Mouse (Mus musculus) ES-E14 (cell line): ENCODE results near the gene Itsn1. TPM values are rescaled to one million over a fixed set of nuclear protein-coding genes. Genes with fewer than 3 reads are reported as not detected.

Experiments used
- DNase-seq: peaks from one replicate; pipeline ENCODE4 v3.0.0-alpha.2; 2013; ENCODE audit warnings: low read depth, low spot score
- H3K27ac ChIP-seq: 2 replicates; pipeline ENCODE4 v1.5.1; 2012; ENCODE audit warnings: low read depth, mild to moderate bottlenecking, low read length, moderate library complexity, mixed read lengths; ENCODE audit not compliant: poor library complexity, insufficient read depth, severe bottlenecking
- H3K36me3 ChIP-seq: 2 replicates; pipeline ENCODE4 v1.6.1; 2012; ENCODE audit warnings: mild to moderate bottlenecking, low read length, moderate library complexity, mixed read lengths; ENCODE audit not compliant: control insufficient read depth, poor library complexity, insufficient read depth, severe bottlenecking
- H3K4me1 ChIP-seq, 2 experiments: fragments of 150-350 bp in 1 of 2; sonication (generic) in 1 of 2; 2 replicates each; pipeline ENCODE4 v1.6.1; 2012; ENCODE audit warnings: low read length in 2 of 2, mild to moderate bottlenecking in 1 of 2, mixed read lengths in 1 of 2; ENCODE audit not compliant: control insufficient read depth in 2 of 2, insufficient read depth in 2 of 2, poor library complexity in 1 of 2
- H3K4me3 ChIP-seq, 2 experiments: fragments of 150-350 bp in 1 of 2; sonication (generic) in 1 of 2; 2 replicates each; pipeline ENCODE4 v1.5.1; 2012; ENCODE audit warnings: low read length in 2 of 2, low read depth in 1 of 2, mild to moderate bottlenecking in 1 of 2, mixed read lengths in 1 of 2; ENCODE audit not compliant: insufficient read depth in 1 of 2, poor library complexity in 1 of 2, severe bottlenecking in 1 of 2
- H3K9ac ChIP-seq: 2 replicates; pipeline ENCODE4 v1.6.1; 2012; ENCODE audit warnings: low read depth, mild to moderate bottlenecking, low read length, mixed read lengths; ENCODE audit not compliant: poor library complexity, insufficient read depth, severe bottlenecking
- H3K9me3 ChIP-seq: fragments of 150-350 bp; sonication (generic); 2 replicates; pipeline ENCODE4 v1.6.1; 2012; ENCODE audit warnings: low read depth, mild to moderate bottlenecking, low read length; ENCODE audit not compliant: control insufficient read depth, insufficient read depth
- CHD2 ChIP-seq: IDR thresholded peaks from 2 replicates; pipeline ENCODE4 v1.6.1; 2014; ENCODE audit warnings: mild to moderate bottlenecking, low read depth, low read length, inconsistent platforms
- HCFC1 ChIP-seq: IDR thresholded peaks from 2 replicates; pipeline ENCODE4 v1.6.1; 2012; ENCODE audit warnings: low read length, inconsistent platforms, borderline replicate concordance; ENCODE audit not compliant: insufficient read depth
- MAFK ChIP-seq: IDR thresholded peaks from 2 replicates; pipeline ENCODE4 v1.6.1; 2014; ENCODE audit warnings: mild to moderate bottlenecking, low read depth, low read length, inconsistent platforms; ENCODE audit not compliant: insufficient read depth
- ZC3H11A ChIP-seq: IDR thresholded peaks from 2 replicates; pipeline ENCODE4 v1.6.1; 2012; ENCODE audit warnings: low read depth, mild to moderate bottlenecking, inconsistent platforms, low read length, borderline replicate concordance
- ZNF384 ChIP-seq: IDR thresholded peaks from 2 replicates; pipeline ENCODE4 v1.6.1; 2012; ENCODE audit warnings: low read depth, low read length, inconsistent platforms
- in situ Hi-C, 2 experiments: fragments of 600-800 bp; cut with MboI; formaldehyde crosslinking; loops; one replicate each; pipeline ENCODE4 v1.15.1; 2025; ENCODE audit warnings: low sequenced_read_pairs in 2 of 2, inconsistent platforms in 1 of 2; ENCODE audit not compliant: unreplicated experiment in 2 of 2
- total RNA-seq: library from RNA; depleted of rRNA; stranded (reverse); fragments of 300-350 nt; gene quantifications from 2 replicates; pipeline ENCODE4 v1.2.3, GENCODE M21; 2012

Itsn1 gene
- total RNA-seq, 1 experiment, result 28.6 TPM

DNA sequence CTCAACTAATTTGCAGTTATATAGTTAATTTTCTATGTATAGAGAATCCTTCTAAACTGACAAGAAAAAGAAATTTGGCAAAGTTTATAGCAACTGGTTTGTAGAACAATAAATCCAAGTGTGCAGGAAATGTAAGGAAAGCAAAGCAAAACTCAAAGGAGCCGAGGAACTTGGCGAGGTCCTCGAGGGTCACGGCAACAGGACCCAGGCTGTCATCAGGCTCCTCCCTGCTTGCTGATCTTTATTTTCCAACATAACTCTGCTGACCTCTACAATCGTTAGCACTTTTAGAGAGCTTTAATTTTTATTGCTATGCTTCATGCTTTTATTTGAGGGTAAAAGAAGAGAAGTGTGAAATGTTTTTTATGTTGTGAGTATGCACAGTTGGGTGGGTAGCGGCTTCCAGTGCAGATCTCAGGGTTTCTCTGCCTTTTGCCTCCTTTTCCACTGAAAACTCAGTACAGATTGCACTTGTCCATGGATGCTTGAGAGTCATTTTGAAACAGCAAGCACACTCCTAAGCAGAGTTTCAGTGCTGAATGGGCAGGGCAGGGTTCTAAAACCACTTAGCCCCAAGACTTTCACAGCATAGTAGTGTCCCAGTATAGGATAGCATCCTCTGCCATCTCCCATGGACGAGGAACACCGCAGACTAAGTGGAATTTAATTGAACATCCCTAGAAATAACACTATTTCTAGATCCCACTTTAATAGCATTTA, 63.6 kb downstream of the Itsn1 start:
- TF ChIP-seq HCFC1, result no peak
- no peak for TF ChIP-seq ZC3H11A
- TF ChIP-seq MAFK, result no peak
- no peak for TF ChIP-seq ZNF384
- no peak for TF ChIP-seq CHD2
- no peak for DNase-seq
- no peak overlapping the region for H3K4me3 ChIP-seq
- H3K9me3 ChIP-seq, result no peaks in the 10 kb centered on the region
- H3K27ac ChIP-seq, result no peak overlapping the region
- peaks cover 1% of the 10 kb centered on the region; the same call in 1 of the 2 replicates for H3K36me3 ChIP-seq
- in situ Hi-C loops, result no loop called here
- no peak overlapping the region for H3K9ac ChIP-seq
- H3K4me1 ChIP-seq, result no peaks in the 10 kb centered on the region

DNA sequence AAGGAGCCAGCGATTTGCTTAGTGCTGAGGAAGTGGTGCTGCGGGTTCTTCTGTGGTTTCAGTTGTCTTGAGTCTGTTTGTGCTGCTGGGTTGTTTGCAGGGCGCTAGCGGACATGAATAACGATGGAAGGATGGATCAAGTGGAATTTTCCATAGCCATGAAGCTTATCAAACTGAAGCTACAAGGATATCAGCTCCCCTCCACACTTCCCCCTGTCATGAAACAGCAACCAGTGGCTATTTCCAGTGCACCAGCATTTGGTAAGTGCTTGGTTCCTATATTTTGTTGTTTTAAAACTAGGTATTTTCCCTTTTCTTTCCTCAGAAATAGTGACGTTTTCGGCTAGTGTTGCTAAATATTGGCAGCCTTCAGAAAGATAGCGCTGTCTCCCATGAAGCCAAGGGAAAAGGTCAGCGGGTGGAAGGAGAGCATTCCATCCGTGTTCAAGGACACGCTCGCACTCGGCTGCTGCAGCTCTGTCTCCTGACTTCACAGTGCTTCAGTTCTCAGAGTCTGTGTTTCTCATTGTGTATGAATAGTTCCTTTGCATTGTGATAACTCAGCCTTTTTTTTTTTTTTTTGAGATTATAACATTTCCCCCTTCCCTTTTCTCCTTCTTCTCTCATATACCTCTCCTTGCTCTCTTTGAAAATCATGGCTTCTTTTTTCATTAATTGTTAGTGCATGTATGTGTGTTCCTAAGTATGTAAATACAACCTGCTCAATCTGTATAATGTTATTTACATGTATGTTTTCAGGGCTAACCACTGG, 64.6 kb downstream of the Itsn1 start:
- in situ Hi-C loops, result no loop called here
- peaks cover 1% of the 10 kb centered on the region; the same call in 1 of the 2 replicates for H3K36me3 ChIP-seq
- H3K4me1 ChIP-seq, result no peaks in the 10 kb centered on the region
- DNase-seq, result no peak
- H3K9me3 ChIP-seq, result no peaks in the 10 kb centered on the region
- H3K27ac ChIP-seq, result no peak overlapping the region
- TF ChIP-seq ZNF384 (no peak), ZC3H11A (no peak), MAFK (no peak), HCFC1 (no peak), CHD2 (no peak)
- H3K9ac ChIP-seq, result no peak overlapping the region
- H3K4me3 ChIP-seq, result no peak overlapping the region

DNA sequence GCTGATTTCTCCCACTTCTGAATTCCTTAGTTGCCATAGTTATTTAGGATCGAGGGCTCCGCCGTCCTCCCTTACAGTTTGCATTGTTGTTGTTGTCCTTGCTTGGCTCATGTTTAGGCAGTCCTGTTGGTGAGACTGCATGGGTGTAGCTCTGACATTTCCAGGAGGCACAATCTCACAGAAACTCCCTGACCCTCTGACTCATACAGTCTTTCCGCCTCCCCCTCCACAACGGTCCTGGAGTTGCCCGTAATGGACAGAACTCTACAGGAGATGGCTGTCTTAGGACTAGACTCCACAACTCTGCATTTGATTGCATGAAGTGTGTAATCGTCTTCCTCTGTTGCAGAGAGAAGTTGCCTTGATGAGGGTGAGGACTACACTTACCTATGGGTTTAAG, 65.2 kb downstream of the Itsn1 start:
- Histone ChIP-seq H3K9me3 (no peaks in the 10 kb centered on the region), H3K4me1 (no peaks in the 10 kb centered on the region), H3K27ac (no peak overlapping the region), H3K4me3 (no peak overlapping the region), H3K36me3 (peaks cover 1% of the 10 kb centered on the region; the same call in 1 of the 2 replicates), H3K9ac (no peak overlapping the region)
- in situ Hi-C loops, result no loop called here
- no peak for DNase-seq
- TF ChIP-seq MAFK (no peak), ZNF384 (no peak), CHD2 (no peak), ZC3H11A (no peak), HCFC1 (no peak)

DNA sequence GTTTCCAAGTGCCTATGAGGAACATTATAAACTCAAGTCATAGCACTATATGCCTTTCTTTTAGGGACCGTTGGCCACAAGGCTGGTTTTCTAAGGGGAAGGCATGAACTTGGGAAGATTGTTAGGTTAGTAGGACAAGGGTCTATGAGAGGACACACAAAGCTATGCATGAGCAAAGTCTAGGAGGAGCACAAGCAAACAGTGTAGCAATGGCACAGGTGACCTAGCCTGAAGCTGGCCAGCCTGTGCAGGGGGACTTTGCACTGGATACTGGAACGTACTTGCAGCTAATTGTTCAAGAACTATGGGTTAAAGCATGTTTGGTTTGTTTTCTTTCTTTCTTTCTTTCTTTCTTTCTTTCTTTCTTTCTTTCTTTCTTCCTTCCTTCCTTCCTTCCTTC, 66.0 kb downstream of the Itsn1 start:
- no peak for DNase-seq
- no peak overlapping the region for H3K4me3 ChIP-seq
- H3K27ac ChIP-seq, result no peak overlapping the region
- no peak for TF ChIP-seq MAFK
- no peak for TF ChIP-seq HCFC1
- TF ChIP-seq ZNF384, result no peak
- TF ChIP-seq ZC3H11A, result no peak
- no peak for TF ChIP-seq CHD2
- peaks cover 1% of the 10 kb centered on the region; the same call in 1 of the 2 replicates for H3K36me3 ChIP-seq
- no peaks in the 10 kb centered on the region for H3K9me3 ChIP-seq
- H3K4me1 ChIP-seq, result no peaks in the 10 kb centered on the region
- in situ Hi-C loops, result no loop called here
- no peak overlapping the region for H3K9ac ChIP-seq
